Mouse (Mus musculus) hindbrain, embryonic 14.5 days (tissue): ENCODE data around the gene Lrrfip1. TPM values are rescaled to one million over a fixed set of nuclear protein-coding genes. Genes with fewer than 3 reads are reported as not detected.

ENCODE experiments used
- ATAC-seq: fragments of 200-750 bp; cut with Nextera tagmentation; 2 replicates; pipeline ENCODE4 v1.8.0; 2017; ENCODE audit warnings: moderate number of reproducible peaks, mild to moderate bottlenecking, moderate TSS enrichment, moderate library complexity; ENCODE audit not compliant: low FRiP score
- DNase-seq: peaks from one replicate; pipeline ENCODE4 v3.0.0-alpha.2; 2015; ENCODE audit warnings: low spot score
- H3K27ac ChIP-seq: fragments of 300-500 bp; sonication (generic); 2 replicates; pipeline ENCODE4 v1.5.1; 2014; ENCODE audit warnings: mild to moderate bottlenecking, moderate library complexity
- H3K27me3 ChIP-seq: fragments of 300-500 bp; sonication (generic); 2 replicates; pipeline ENCODE4 v1.6.1; 2014; ENCODE audit warnings: mild to moderate bottlenecking, low read length, mixed read lengths; ENCODE audit not compliant: control insufficient read depth, insufficient read depth
- H3K36me3 ChIP-seq: fragments of 300-500 bp; sonication (generic); replicated peaks from 2 replicates; pipeline ENCODE4 v1.6.1; 2014; ENCODE audit not compliant: control insufficient read depth, insufficient read depth
- H3K4me1 ChIP-seq: fragments of 300-500 bp; sonication (generic); replicated peaks from 2 replicates; pipeline ENCODE4 v1.6.1; 2014; ENCODE audit warnings: antibody characterized with exemption, low read length, mixed read lengths; ENCODE audit not compliant: control insufficient read depth, insufficient read depth
- H3K4me2 ChIP-seq: fragments of 300-500 bp; sonication (generic); replicated peaks from 2 replicates; pipeline ENCODE4 v1.6.1; 2014; ENCODE audit warnings: mild to moderate bottlenecking, moderate library complexity
- H3K4me3 ChIP-seq: fragments of 300-500 bp; sonication (generic); replicated peaks from 2 replicates; pipeline ENCODE4 v1.5.1; 2014; ENCODE audit warnings: mild to moderate bottlenecking, low read length
- H3K9ac ChIP-seq: fragments of 300-500 bp; sonication (generic); 2 replicates; pipeline ENCODE4 v1.6.1; 2014
- H3K9me3 ChIP-seq: fragments of 300-500 bp; sonication (generic); 2 replicates; pipeline ENCODE4 v1.6.1; 2016; ENCODE audit warnings: low read length; ENCODE audit not compliant: control insufficient read depth
- WGBS: fragments of 180-500 bp; shearing (Covaris S2); extraction: QIAGEN DNeasy Blood & Tissue Kit; methylation state at CpG from one replicate; pipeline ENCODE4 v1.1.7; 2014; 5-methylcytosine and 5-hydroxymethylcytosine counted together
- polyA plus RNA-seq: library from polyadenylated mRNA; unstranded; fragments of >200 nt; fragmentation: Nextera tagmentation; extraction: Ambion mirVana; gene quantifications from 2 replicates; pipeline ENCODE4 v1.2.1, GENCODE M21; 2014

Lrrfip1 gene
- polyA plus RNA-seq, 1 experiment from 2014 or later = 39.5 TPM

- Histone ChIP-seq H3K36me3 (no peaks in the 10 kb centered on the region), H3K9me3 (no peaks in the 10 kb centered on the region), H3K4me2 (no peak overlapping the region), H3K4me1 (peaks cover 4% of the 10 kb centered on the region; the same call in 1 of the 2 replicates), H3K4me3 (no peak overlapping the region), H3K27me3 (no peaks in the 10 kb centered on the region; the same call in 1 of the 2 replicates), H3K27ac (no peak overlapping the region), H3K9ac (no peak overlapping the region)
- WGBS = 82% methylated on average over 4 of the region's 4 CpGs
- ATAC-seq (no peak), DNase-seq (no peak)
Observed at GRCm38 (mm10) chr1:90968649-90969048, 29.9 kb upstream of the Lrrfip1 start.

- 40% methylated on average over 9 of the region's 9 CpGs for WGBS
- Histone ChIP-seq H3K27me3 (no peaks in the 10 kb centered on the region; the same call in 1 of the 2 replicates), H3K4me1 (peaks cover 10% of the 10 kb centered on the region), H3K9me3 (no peaks in the 10 kb centered on the region), H3K4me3 (no peak within 1 kb of the TSS), H3K9ac (no peak within 1 kb of the TSS), H3K27ac (no peak within 1 kb of the TSS), H3K4me2 (no peak within 1 kb of the TSS), H3K36me3 (no peaks in the 10 kb centered on the region)
- DNase-seq (no peak), ATAC-seq (no peak)
Observed at GRCm38 (mm10) chr1:90969347-90969784, 29.2 kb upstream of the Lrrfip1 start, which contains the start of gene Rab17. TSS of gene Rab17 (minus strand) at chr1:90969661.

GRCm38 (mm10) chr1:90969881-90970390 lies 28.6 kb upstream of the Lrrfip1 start:
- Histone ChIP-seq H3K4me1 (peaks cover 16% of the 10 kb centered on the region), H3K9ac (no peak overlapping the region), H3K36me3 (no peaks in the 10 kb centered on the region), H3K4me3 (no peak overlapping the region), H3K4me2 (no peak overlapping the region), H3K9me3 (no peaks in the 10 kb centered on the region), H3K27ac (no peak overlapping the region), H3K27me3 (no peaks in the 10 kb centered on the region; the same call in 1 of the 2 replicates)
- ATAC-seq (no peak), DNase-seq (no peak)
- WGBS = 81% methylated on average over 10 of the region's 10 CpGs

- H3K27ac ChIP-seq = no peak overlapping the region
- 21% methylated on average over 9 of the region's 9 CpGs for WGBS
- no peaks in the 10 kb centered on the region for H3K9me3 ChIP-seq
- no peaks in the 10 kb centered on the region; the same call in 1 of the 2 replicates for H3K27me3 ChIP-seq
- DNase-seq (peak; percentile 98), ATAC-seq (peak; percentile 58; the same call in 1 of the 2 replicates)
- H3K4me3 ChIP-seq = no peak overlapping the region
- no peak overlapping the region for H3K4me2 ChIP-seq
- no peaks in the 10 kb centered on the region for H3K36me3 ChIP-seq
- H3K4me1 ChIP-seq = peaks cover 27% of the 10 kb centered on the region
- no peak overlapping the region for H3K9ac ChIP-seq
Observed at GRCm38 (mm10) chr1:90972911-90973573, 25.5 kb upstream of the Lrrfip1 start.

- Histone ChIP-seq H3K27me3 (no peaks in the 10 kb centered on the region; the same call in 1 of the 2 replicates), H3K4me1 (peaks cover 27% of the 10 kb centered on the region), H3K9ac (no peak overlapping the region; the same call in 1 of the 2 replicates), H3K4me3 (no peak overlapping the region), H3K9me3 (no peaks in the 10 kb centered on the region), H3K27ac (no peak overlapping the region), H3K36me3 (no peaks in the 10 kb centered on the region), H3K4me2 (no peak overlapping the region)
- WGBS = 83% methylated on average over 2 of the region's 2 CpGs
- DNase-seq (no peak), ATAC-seq (peak; percentile 43; the same call in 1 of the 2 replicates)
Observed at GRCm38 (mm10) chr1:90973574-90973911, 25.0 kb upstream of the Lrrfip1 start.

- H3K4me1 ChIP-seq = peaks cover 27% of the 10 kb centered on the region
- H3K27me3 ChIP-seq = no peaks in the 10 kb centered on the region; the same call in 1 of the 2 replicates
- H3K9me3 ChIP-seq = no peaks in the 10 kb centered on the region
- no peak overlapping the region for H3K4me3 ChIP-seq
- peak; percentile 64 for DNase-seq
- peak overlapping the region; percentile 30 for H3K4me2 ChIP-seq
- ATAC-seq = peak; percentile 73
- no peak overlapping the region; the same call in 1 of the 2 replicates for H3K9ac ChIP-seq
- no peak overlapping the region for H3K27ac ChIP-seq
- H3K36me3 ChIP-seq = no peaks in the 10 kb centered on the region
- WGBS = 3% methylated on average over 12 of the region's 12 CpGs
Observed at GRCm38 (mm10) chr1:90974906-90975649, 23.5 kb upstream of the Lrrfip1 start.

- no peaks in the 10 kb centered on the region; the same call in 1 of the 2 replicates for H3K27me3 ChIP-seq
- no peaks in the 10 kb centered on the region for H3K9me3 ChIP-seq
- H3K4me3 ChIP-seq = no peak overlapping the region
- no peaks in the 10 kb centered on the region for H3K36me3 ChIP-seq
- WGBS = 45% methylated on average over 4 of the region's 4 CpGs
- peaks cover 27% of the 10 kb centered on the region for H3K4me1 ChIP-seq
- H3K27ac ChIP-seq = no peak overlapping the region
- ATAC-seq (no peak), DNase-seq (no peak)
- no peak overlapping the region for H3K9ac ChIP-seq
- no peak overlapping the region for H3K4me2 ChIP-seq
Observed at GRCm38 (mm10) chr1:90975960-90976359, 22.6 kb upstream of the Lrrfip1 start.

- Histone ChIP-seq H3K36me3 (no peaks in the 10 kb centered on the region), H3K4me3 (no peak overlapping the region), H3K9me3 (no peaks in the 10 kb centered on the region), H3K9ac (no peak overlapping the region), H3K27ac (no peak overlapping the region), H3K4me2 (no peak overlapping the region), H3K4me1 (peaks cover 2% of the 10 kb centered on the region), H3K27me3 (no peaks in the 10 kb centered on the region)
- no peak for ATAC-seq
- 83% methylated on average over 10 of the region's 10 CpGs for WGBS
- DNase-seq = no peak
Observed at GRCm38 (mm10) chr1:90980638-90981330, 17.8 kb upstream of the Lrrfip1 start.

- DNase-seq (no peak), ATAC-seq (no peak)
- Histone ChIP-seq H3K27me3 (no peaks in the 10 kb centered on the region), H3K4me1 (no peaks in the 10 kb centered on the region), H3K9ac (no peak overlapping the region), H3K36me3 (no peaks in the 10 kb centered on the region), H3K4me2 (no peak overlapping the region), H3K27ac (no peak overlapping the region), H3K4me3 (no peak overlapping the region), H3K9me3 (no peaks in the 10 kb centered on the region)
- WGBS = 79% methylated on average over 3 of the region's 3 CpGs
Observed at GRCm38 (mm10) chr1:90981346-90981745, 17.2 kb upstream of the Lrrfip1 start.
